Mouse (Mus musculus) urinary bladder, postnatal 25 days (tissue): Measurements from ENCODE around the gene Hist1h4i.
"Not testable (repeated sequence)": the region's sequence is repeated elsewhere in the genome, so short reads cannot be mapped to it uniquely, and the experiment has no call there.

ENCODE experiments used
- DNase-seq: peaks from one replicate; pipeline ENCODE4 v3.0.0; 2022; ENCODE audit warnings: low spot score

The Hist1h4i gene

DNA sequence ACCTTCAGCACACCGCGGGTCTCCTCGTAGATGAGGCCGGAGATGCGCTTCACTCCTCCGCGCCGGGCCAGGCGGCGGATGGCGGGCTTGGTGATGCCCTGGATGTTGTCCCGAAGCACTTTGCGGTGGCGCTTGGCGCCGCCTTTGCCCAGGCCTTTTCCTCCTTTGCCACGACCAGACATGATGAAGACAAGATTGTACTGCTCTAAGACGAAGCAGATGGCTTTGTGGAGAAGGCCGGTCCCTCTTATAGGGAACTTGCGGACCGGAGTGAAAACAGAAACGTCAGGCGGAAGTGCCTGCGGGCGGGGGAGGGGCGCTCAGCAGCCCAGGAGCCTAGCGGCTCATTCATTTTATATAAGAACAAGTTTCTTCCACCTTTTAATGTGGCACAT, at the start of gene Hist1h4i:
Gene Hist1h4i (minus strand): TSS at position 221 of the 395 bp plus-strand sequence.
- peak; percentile 95 for DNase-seq

GRCm38 (mm10) chr13:22084140-22084539, 43.0 kb upstream of the Hist1h4i start, which contains the start of gene Vmn1r188:
Gene Vmn1r188 (plus strand): TSS chr13:22084440.
- DNase-seq: not testable (repeated sequence)

DNA sequence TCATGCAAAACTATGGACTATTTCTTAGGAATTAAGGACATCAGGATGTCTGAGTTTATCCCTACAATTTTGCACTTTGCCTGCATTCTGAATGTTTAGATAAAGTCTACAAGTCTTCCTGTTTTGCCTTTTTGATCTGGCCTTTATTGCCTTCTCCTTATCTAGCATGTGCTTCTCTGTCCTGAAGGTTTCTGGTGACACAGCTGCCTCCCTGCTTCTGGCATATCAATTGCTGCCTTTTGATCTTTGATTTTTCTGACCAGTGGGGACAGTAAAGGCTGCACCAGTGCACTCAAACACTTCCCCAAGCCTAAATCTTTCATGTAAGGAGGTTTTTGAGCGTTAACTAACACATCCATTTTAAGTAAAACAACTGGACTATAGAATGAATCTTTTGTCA, 22.3 kb upstream of the Hist1h4i start:
- no peak for DNase-seq

DNA sequence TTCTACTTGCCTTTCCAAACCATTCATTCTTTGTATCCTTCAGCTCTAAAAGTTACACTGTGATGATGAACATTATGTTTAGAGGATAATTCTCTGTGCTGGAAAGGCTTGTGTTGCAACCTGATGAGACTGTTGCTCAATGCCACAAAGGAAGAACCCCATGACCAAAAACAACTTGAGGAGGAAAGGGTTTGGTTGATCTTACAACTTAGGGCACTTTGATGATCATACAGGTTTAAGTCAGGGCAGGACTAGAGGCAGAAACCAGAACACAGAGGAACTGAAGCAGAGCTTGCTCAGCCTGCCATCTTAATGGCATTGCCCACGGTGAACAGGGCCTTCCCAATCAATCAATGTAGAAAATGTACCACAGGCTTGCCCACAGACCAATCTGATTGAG, 20.3 kb upstream of the Hist1h4i start:
- DNase-seq: no peak

- DNase-seq: no peak
These were observed 12.6 kb upstream of the Hist1h4i start for GRCm38 (mm10) chr13:22053754-22054153.

DNA sequence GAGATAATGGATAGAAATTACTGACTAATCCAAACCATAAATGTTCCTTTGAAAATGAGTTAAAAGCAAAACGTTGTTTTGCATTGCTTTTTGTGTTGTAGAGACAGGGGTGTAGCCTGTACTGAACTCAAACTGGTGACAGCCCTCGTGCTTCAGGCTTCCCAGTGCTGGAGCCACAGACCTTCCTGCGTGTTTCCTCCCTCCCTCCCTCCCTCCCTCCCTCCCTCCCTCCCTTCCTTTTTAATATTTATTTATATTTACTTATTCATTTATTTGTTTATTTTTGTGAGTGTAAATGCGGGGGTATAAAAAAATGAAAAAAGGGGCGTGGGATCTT, 10.3 kb upstream of the Hist1h4i start:
- DNase-seq: no peak

GRCm38 (mm10) chr13:22050591-22051522, 9.7 kb upstream of the Hist1h4i start:
- peak; percentile 90 for DNase-seq

GRCm38 (mm10) chr13:22049737-22050440, 8.7 kb upstream of the Hist1h4i start:
- no peak for DNase-seq

DNA sequence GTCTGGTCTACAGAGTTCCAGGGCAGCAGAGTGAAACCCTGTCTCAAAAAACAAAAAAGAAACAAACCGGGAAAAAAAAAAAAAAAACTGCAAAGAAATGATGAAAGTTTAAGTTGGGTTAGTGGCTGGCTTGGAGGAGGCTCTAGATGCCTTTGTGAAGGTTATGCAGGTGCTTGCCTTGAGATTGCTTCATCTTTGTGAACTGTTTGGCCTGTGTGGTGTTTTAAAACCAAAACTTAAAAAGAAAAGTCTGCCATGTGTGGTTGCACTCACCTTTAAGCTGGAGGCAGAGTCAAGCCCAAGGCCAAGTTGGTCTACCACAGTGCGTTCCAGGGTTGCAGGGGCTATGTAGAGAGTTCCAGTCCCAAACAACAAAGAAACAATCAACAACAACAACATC, 7.9 kb upstream of the Hist1h4i start:
- no peak for DNase-seq

- DNase-seq: no peak
These were observed 4.1 kb upstream of the Hist1h4i start for GRCm38 (mm10) chr13:22045311-22045710.

- no peak for DNase-seq
These were observed 3.4 kb upstream of the Hist1h4i start for GRCm38 (mm10) chr13:22044432-22045155.

- no peak for DNase-seq
These were observed 2.6 kb upstream of the Hist1h4i start for GRCm38 (mm10) chr13:22043503-22044431.

DNA sequence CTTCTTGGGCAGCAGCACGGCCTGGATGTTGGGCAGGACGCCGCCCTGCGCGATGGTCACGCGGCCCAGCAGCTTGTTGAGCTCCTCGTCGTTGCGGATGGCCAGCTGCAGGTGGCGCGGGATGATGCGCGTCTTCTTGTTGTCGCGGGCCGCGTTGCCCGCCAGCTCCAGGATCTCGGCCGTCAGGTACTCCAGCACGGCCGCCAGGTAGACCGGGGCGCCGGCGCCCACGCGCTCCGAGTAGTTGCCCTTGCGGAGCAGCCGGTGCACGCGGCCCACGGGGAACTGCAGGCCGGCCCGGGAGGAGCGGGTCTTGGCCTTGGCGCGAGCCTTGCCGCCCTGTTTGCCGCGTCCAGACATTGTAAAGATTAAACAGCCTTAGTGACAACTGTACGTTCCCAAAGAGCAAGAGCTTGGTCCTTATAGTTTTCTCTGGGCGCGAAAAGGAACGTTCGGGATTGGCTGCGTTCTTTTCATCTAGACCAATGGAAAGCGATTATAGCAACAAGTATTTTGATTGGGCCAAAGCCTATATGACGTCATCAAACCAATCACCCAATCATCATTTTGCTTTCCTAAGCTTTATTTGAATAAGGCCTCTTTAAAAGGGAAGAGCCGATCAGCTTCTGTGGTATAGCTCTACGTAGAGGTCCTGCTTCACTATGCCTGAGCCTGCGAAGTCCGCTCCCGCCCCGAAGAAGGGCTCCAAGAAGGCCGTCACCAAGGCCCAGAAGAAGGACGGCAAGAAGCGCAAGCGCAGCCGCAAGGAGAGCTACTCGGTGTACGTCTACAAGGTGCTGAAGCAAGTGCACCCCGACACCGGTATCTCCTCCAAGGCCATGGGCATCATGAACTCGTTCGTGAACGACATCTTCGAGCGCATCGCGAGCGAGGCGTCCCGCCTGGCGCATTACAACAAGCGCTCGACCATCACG, 1.7 kb upstream of the Hist1h4i start, which contains the start of the genes Hist1h2ag and Hist1h2bj:
Gene Hist1h2ag (minus strand): TSS at position 377 of the 935 bp plus-strand sequence.
Gene Hist1h2bj (plus strand): TSS at position 647 of the 935 bp plus-strand sequence.
- peak; percentile 58 for DNase-seq

DNA sequence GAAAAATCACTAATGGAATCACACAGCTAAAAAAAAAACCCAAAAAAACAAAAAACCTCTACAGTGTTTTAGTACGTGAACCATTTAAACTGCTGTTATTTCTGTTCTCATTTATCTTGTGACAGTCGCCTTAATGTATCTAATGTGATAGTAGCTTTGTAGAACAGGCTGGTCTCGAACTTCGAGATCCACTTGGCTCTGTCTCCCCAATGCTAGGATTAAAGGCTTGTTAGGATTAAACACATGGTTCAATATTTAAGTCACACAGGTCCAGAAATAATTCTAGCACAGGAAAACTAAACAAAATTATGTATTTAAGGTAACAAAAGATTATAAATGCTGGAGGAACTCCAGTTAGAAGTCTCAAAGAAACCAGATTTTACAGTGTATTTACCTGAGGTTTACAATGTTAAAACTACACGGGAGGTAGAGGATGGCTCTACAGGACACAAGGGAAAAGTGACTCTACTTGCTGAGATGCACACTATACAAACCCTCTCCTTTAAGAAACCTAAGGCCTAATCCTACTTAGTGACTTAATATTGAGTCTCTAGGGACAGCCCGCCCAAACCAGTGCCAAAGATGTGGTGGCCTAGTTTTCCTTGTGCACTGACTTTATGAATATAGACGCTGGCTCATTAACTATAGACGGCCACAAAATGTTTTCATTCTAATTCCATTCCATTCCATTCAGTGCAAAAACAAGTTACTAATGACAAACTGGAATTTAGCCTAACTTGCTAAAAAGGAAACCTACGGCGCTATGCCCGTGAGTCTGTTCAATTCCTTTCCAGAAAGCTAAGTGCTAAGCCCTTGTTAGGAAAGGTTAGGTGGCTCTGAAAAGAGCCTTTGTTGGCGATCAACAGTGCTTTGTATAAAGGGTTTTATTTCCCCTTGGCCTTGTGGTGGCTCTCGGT, 747 bp upstream of the Hist1h4i start:
- no peak for DNase-seq

GRCm38 (mm10) chr13:22040464-22041141, 559 bp downstream of the Hist1h4i start:
- no peak for DNase-seq

DNA sequence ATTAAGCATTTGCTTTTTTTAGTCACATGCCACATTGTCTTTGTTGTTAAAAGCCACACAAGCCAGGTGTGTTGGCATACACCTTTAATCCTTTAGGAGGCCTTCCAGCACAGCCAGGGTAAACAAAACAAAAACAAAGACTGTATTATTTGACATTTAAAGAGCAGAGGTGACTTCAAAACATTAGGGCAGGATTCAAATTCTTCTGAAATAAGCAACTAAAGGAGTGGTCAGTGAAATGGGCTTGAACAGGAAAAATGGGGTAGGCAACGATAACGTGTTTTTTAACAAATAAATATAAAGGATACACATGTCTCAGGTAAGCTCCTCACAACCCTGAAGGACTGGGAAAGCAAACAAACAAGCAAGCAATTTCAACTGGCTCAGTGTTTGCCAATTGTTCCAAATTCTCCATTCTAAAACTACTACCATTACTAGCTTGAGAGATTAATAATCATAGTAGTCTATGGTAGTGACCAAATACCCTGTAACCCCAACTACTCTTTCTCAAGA, 1.2 kb downstream of the Hist1h4i start:
- DNase-seq: no peak

GRCm38 (mm10) chr13:22039364-22039763, 1.8 kb downstream of the Hist1h4i start:
- DNase-seq: no peak

DNA sequence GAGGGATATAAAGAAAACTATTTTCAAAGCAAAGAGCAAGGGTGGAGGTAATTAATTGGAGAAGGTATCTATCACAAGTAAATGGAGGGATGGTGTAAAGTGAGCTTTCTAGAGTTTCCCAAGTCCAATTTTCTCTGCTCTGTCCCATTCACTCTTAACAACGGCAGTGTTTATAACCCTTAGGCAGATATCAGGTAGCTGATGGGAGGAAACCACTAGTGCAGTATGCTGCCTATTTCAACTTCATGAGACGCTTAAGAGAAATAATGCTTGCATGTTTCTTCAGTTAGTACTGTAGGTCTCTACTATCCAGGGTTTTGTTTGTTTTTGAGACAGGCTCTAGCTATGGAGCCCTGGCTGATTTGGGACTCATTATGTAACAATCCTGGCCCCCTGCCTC, 3.7 kb downstream of the Hist1h4i start:
- DNase-seq: no peak
